Mouse (Mus musculus): ENCODE measurements at regions not wholly inside any gene's neighbourhood (a gene's known extent, or its start where the extent isn't known, plus 50 kb on each side); places are given as distances from the start of the nearest gene placed in this dataset.

DNA sequence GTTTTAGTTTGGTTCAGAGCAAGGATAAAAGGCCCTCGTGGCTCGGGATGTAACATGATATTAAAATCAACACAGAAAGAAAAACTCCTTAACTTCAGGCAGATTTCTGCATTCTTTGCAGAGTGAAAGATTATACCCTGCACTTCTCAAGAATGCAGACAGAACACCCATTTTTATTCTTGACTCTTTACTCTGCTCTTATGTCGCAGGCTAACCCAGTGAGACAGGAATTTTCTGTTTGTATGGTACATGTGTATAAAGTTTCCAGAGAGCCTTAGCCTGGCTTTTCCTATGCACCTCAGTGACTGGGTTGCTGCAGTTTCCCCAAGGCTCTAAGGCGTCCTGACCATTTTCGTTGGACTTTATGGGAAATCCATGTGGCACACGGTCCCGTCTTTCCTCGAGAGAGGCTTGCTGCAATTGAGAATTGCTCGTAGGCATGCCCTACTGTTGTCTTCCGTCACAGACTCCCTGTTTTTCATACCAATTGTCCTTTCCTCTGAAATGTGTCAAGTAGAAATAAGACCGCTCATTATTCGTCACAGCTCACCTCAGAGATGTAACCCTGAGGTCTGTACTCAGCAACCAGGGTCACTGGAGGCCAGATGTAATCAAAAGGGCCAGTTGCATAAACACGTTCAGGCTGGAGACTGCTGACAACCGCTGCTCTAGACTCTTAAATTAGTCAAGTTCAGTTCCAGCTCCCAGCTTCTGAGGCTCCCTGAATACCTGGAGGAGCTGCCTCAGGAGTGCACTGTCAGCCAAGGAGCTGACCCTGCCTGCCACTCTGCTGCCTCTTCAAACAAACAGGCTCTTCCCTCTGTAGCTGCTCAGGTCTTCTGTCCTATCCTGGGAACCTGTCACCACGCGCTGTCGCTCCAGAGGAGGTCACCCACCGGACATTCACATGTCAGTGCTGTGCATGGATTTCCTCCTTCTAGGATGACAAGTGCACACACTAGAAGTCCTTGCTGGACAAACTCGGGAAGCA, 160.2 kb upstream of the Cops8 start:
- H3K9ac ChIP-seq (replicated peaks) = no peak overlapping the region
- H3K4me3 ChIP-seq (replicated peaks) = no peak overlapping the region
- H3K27ac ChIP-seq (replicated peaks) = no peak overlapping the region
- ATAC-seq (ENCODE audit: low FRiP score) = no peak
- no peaks in the 10 kb centered on the region for H3K27me3 ChIP-seq (replicated peaks)
- no peak overlapping the region for H3K4me2 ChIP-seq
- peaks cover 6% of the 10 kb centered on the region for H3K4me1 ChIP-seq
- no peaks in the 10 kb centered on the region for H3K36me3 ChIP-seq
- 70% methylated on average over 19 of the region's 19 CpGs for WGBS
- H3K9me3 ChIP-seq (replicated peaks) = no peaks in the 10 kb centered on the region

DNA sequence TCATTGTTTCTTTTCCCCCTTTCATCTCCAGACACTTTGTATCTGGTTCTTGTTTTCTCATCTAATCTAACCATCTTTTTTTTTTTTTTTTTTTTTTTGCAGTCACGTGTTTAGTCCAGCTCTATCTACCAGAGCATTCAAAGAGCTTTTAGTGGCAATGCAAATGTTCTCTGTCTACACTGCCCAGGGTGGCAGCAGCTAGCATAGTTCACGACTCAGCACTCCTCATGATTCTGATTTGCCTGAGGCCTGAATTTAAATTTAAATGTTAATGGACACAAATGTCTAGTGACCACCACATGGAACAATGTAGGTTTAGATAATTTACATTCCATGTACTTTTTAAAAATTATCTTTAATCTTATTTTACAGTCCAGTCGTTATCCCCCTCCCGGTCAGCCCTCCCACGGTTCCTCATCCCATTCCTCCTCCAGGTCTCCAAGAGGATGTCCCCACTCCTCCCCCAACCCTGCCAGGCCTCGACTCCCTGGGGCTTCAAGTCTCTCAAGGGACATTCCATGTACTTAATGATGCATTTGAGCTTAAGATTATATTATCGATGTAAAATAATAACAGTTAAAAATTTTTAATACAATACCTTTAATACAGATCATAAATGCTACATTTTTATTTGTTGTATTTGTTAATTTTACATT, 153.1 kb upstream of the Cops8 start:
- 32% methylated on average over 7 of the region's 7 CpGs for WGBS
- Histone ChIP-seq H3K9me3 (replicated peaks) (no peaks in the 10 kb centered on the region), H3K36me3 (no peaks in the 10 kb centered on the region), H3K4me3 (replicated peaks) (no peak overlapping the region), H3K4me2 (no peak overlapping the region), H3K27ac (replicated peaks) (no peak overlapping the region), H3K27me3 (replicated peaks) (no peaks in the 10 kb centered on the region), H3K9ac (replicated peaks) (no peak overlapping the region), H3K4me1 (peaks cover 6% of the 10 kb centered on the region; the same call in 1 of the 2 replicates)
- ATAC-seq (ENCODE audit: low FRiP score) = no peak

DNA sequence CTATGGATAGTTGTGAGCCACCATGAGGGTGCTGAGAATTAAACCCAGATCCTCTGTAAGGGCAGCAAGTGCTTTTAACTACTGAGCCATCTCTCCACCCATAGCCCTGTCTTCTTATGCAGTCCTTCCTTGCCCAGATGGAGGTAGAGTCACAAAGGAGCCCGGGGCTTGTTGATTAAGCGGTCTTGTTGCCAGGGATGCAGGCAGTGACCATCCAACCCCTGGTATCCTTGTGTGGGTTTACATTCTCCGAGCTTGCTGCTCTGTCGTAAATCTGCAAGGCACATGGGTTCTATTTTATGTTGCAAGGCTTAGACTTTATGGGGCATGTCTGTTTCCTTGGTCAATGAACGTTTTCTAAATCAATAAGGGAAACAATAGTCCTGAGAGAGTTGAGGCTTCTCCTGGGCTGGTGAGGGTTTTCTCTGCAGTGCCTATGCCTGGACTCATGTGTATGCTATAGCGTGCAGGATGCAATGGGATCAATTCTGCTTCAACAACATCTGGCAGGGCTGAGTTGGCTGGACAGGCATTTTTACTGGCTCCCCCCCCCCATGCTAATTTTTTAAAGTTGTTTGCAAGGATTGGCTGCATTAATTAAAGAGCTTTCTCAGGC, 150.7 kb upstream of the Cops8 start:
- Histone ChIP-seq H3K36me3 (no peaks in the 10 kb centered on the region), H3K9me3 (replicated peaks) (no peaks in the 10 kb centered on the region), H3K27ac (replicated peaks) (no peak overlapping the region), H3K4me3 (replicated peaks) (no peak overlapping the region), H3K9ac (replicated peaks) (no peak overlapping the region), H3K4me2 (no peak overlapping the region), H3K4me1 (peaks cover 7% of the 10 kb centered on the region; the same call in 1 of the 2 replicates), H3K27me3 (replicated peaks) (0 out of 2 replicates have a peak, but pooled peaks cover 6% of the 10 kb centered on the region)
- no peak; the same call in 1 of the 2 replicates for ATAC-seq (ENCODE audit: low FRiP score)
- WGBS = 17% methylated on average over 6 of the region's 6 CpGs

DNA sequence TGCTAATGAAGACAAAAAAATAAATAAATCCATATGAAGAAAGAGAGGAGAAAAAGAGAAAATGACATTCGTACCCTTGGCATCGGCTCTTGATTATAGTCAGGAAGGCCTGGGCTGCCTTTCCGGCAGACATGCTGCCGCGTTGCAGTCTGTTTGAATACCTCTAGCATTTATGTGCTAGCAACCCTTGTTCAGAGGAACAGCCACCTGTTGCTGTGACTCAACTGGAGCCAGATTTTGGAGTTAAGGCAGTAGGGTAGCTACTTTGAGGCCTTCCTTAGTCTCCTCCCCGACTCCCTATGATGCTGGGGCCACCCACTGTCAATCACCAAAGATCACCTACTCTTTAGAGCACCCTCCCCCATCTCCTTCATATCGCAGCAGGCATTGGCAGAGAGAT, 148.5 kb upstream of the Cops8 start:
- H3K4me1 ChIP-seq = peaks cover 17% of the 10 kb centered on the region
- no peak overlapping the region for H3K9ac ChIP-seq (replicated peaks)
- H3K9me3 ChIP-seq (replicated peaks) = no peaks in the 10 kb centered on the region
- H3K36me3 ChIP-seq = no peaks in the 10 kb centered on the region
- H3K4me2 ChIP-seq = no peak overlapping the region
- H3K27ac ChIP-seq (replicated peaks) = no peak overlapping the region
- 0 out of 2 replicates have a peak, but pooled peaks cover 6% of the 10 kb centered on the region for H3K27me3 ChIP-seq (replicated peaks)
- no peak overlapping the region for H3K4me3 ChIP-seq (replicated peaks)
- 53% methylated on average over 7 of the region's 7 CpGs for WGBS
- no peak for ATAC-seq (ENCODE audit: low FRiP score)

DNA sequence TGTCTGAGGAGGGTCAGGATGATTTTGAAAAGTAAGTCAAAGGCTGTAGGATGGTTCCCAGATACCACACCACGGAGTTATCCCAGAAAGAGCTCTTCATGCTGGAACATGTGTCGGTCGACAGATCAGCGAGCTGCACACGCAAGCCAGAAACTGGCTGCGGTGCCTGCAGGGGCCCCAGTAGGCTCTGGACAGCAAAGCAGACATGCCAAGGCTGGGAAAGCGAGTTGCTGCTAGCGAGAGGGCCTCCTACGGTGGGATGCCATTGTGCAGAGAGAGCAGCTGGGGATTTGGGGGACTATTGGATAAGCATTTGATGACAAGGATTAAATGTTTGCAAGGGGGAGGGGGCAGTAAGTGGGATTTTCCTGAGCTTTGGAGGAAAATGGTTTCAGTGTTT, 145.4 kb upstream of the Cops8 start:
- H3K4me2 ChIP-seq = peak overlapping the region; percentile 3; the same call in 1 of the 2 replicates

DNA sequence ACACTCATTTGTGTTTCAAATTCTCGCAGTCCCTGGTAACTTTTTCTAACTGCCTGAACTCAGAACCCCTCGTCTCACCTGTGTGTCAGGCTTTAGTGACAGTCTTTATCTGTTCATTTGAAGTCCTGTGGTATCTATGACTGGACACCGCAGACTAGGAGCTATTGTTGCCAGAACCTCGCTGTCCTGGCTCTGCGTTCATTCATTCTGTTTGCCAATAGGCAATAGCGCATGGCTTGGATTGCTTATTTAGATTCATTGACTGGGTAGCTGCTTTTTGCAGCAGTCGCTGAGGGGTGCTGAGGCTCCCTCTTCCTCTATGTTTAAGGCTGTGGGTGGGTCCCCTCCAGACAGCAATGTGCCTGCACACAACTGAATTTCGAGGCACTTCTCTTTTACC, 144.6 kb upstream of the Cops8 start:
- H3K27ac ChIP-seq (replicated peaks) = no peak overlapping the region
- H3K9ac ChIP-seq (replicated peaks) = no peak overlapping the region
- ATAC-seq (ENCODE audit: low FRiP score) = no peak
- no peak overlapping the region for H3K4me2 ChIP-seq
- H3K4me1 ChIP-seq = peaks cover 11% of the 10 kb centered on the region; the same call in 1 of the 2 replicates
- H3K36me3 ChIP-seq = no peaks in the 10 kb centered on the region
- no peak overlapping the region for H3K4me3 ChIP-seq (replicated peaks)
- H3K9me3 ChIP-seq (replicated peaks) = no peaks in the 10 kb centered on the region
- peaks cover 6% of the 10 kb centered on the region; the same call in 1 of the 2 replicates for H3K27me3 ChIP-seq (replicated peaks)
- WGBS = 53% methylated on average over 8 of the region's 8 CpGs

More for the DNA sequence above, 145.4 kb upstream of the Cops8 start:
- Histone ChIP-seq H3K36me3 (no peaks in the 10 kb centered on the region), H3K27ac (replicated peaks) (no peak overlapping the region), H3K9me3 (replicated peaks) (no peaks in the 10 kb centered on the region), H3K9ac (replicated peaks) (no peak overlapping the region), H3K4me1 (peaks cover 12% of the 10 kb centered on the region), H3K4me3 (replicated peaks) (no peak overlapping the region), H3K27me3 (replicated peaks) (peaks cover 6% of the 10 kb centered on the region; the same call in 1 of the 2 replicates)
- no peak for ATAC-seq (ENCODE audit: low FRiP score)
- 16% methylated on average over 9 of the region's 9 CpGs for WGBS

DNA sequence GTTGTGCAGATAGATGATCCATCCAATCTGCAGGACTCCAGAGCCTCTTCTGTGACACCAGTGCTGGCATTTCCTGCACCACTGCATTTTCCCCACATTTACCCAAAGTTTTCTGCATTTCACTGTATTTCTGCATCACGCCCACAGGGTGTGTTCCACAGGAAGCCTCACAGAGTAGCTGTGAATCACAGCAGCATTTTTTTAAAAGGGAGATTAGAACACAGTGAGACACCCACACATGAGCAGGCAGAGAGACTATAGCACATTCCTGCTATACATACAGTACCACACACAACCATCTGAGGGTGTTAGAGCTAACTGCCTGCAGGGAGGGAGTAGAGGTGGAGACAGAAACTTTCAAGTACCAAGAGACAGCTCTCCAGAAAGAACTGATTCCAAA, 141.1 kb upstream of the Cops8 start:
- 95% methylated on average over 1 of the region's 1 CpGs for WGBS
- ATAC-seq (ENCODE audit: low FRiP score) = no peak
- no peak overlapping the region for H3K4me3 ChIP-seq (replicated peaks)
- no peak overlapping the region for H3K4me2 ChIP-seq
- no peaks in the 10 kb centered on the region for H3K9me3 ChIP-seq (replicated peaks)
- H3K36me3 ChIP-seq = no peaks in the 10 kb centered on the region
- H3K9ac ChIP-seq (replicated peaks) = no peak overlapping the region
- no peak overlapping the region for H3K27ac ChIP-seq (replicated peaks)
- peaks cover 11% of the 10 kb centered on the region; the same call in 1 of the 2 replicates for H3K4me1 ChIP-seq
- peaks cover 10% of the 10 kb centered on the region; the same call in 1 of the 2 replicates for H3K27me3 ChIP-seq (replicated peaks)

DNA sequence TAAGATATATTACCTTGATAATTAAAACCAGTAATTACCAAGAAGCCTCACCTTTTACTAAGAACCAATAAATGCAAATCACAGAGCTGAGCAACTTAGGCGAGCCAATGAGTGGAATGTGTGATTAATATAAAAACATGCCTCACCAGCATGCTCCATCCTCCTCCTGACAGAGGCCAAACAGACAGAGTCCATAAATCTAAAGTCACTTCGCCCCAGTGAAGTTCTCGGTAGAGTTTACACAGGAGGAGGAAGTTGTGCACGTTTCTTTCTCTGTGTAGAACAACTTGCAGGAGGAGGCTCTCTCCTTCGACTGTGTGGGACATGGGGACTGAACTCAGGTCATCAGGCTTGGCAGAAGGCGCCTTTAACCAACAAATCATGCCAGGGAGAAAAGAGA, 139.5 kb upstream of the Cops8 start:
- H3K36me3 ChIP-seq = no peaks in the 10 kb centered on the region
- no peak overlapping the region for H3K27ac ChIP-seq (replicated peaks)
- no peak for ATAC-seq (ENCODE audit: low FRiP score)
- WGBS = 67% methylated on average over 6 of the region's 6 CpGs
- H3K4me1 ChIP-seq = 0 out of 2 replicates have a peak, but pooled peaks cover under 1% of the 10 kb centered on the region
- peaks cover 10% of the 10 kb centered on the region; the same call in 1 of the 2 replicates for H3K27me3 ChIP-seq (replicated peaks)
- no peak overlapping the region for H3K4me2 ChIP-seq
- no peak overlapping the region for H3K4me3 ChIP-seq (replicated peaks)
- H3K9me3 ChIP-seq (replicated peaks) = no peaks in the 10 kb centered on the region
- H3K9ac ChIP-seq (replicated peaks) = no peak overlapping the region

DNA sequence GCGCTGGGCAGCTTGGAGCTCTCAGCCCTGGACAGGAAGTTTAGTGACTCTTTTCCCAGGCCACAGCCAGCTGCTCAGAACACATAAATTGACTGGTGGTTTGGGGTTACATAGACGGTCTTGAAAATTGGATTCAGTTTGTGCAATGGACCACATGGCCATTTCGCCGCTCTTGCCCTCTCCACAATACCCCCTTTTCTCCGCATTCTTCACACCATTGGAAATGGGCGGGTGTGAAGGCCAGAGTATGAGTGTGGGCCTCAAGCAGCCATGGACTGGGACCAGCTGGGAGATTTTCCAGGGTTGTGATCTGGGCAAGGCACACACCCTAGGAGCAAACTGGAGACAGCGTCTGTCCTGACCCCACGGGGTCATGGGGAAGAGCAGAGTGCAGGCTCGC, 135.1 kb upstream of the Cops8 start:
- H3K4me1 ChIP-seq = peaks cover 9% of the 10 kb centered on the region; the same call in 1 of the 2 replicates
- WGBS = 33% methylated on average over 9 of the region's 9 CpGs
- no peaks in the 10 kb centered on the region for H3K9me3 ChIP-seq (replicated peaks)
- ATAC-seq (ENCODE audit: low FRiP score) = no peak
- H3K4me3 ChIP-seq (replicated peaks) = no peak overlapping the region
- H3K4me2 ChIP-seq = no peak overlapping the region
- no peaks in the 10 kb centered on the region for H3K36me3 ChIP-seq
- no peak overlapping the region for H3K9ac ChIP-seq (replicated peaks)
- peaks cover 14% of the 10 kb centered on the region for H3K27me3 ChIP-seq (replicated peaks)
- no peak overlapping the region for H3K27ac ChIP-seq (replicated peaks)

DNA sequence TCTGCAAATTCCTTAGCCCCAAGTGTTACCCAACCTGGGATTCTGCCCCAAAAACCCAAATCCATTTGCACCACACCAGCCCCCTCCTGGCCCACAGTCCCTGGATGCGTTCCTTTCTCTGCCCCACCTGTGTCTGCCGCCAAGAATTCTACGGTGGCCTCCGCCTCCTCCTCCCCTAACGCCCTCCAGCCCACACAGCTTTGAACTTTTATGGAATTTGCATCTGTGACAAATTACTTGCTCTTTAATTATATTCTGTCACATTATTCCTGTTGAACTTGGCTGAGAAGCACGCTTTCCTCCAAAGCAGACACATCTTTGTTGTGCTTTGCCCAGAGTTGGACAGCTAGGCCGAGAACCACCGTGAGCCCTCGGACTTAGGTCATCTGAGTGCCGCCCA, 131.8 kb upstream of the Cops8 start:
- Histone ChIP-seq H3K9me3 (replicated peaks) (no peaks in the 10 kb centered on the region), H3K4me1 (peaks cover 26% of the 10 kb centered on the region), H3K4me2 (no peak overlapping the region), H3K27ac (replicated peaks) (no peak overlapping the region), H3K27me3 (replicated peaks) (peaks cover 5% of the 10 kb centered on the region; the same call in 1 of the 2 replicates), H3K9ac (replicated peaks) (no peak overlapping the region), H3K36me3 (no peaks in the 10 kb centered on the region), H3K4me3 (replicated peaks) (no peak overlapping the region)
- 42% methylated on average over 10 of the region's 10 CpGs for WGBS
- no peak for ATAC-seq (ENCODE audit: low FRiP score)

DNA sequence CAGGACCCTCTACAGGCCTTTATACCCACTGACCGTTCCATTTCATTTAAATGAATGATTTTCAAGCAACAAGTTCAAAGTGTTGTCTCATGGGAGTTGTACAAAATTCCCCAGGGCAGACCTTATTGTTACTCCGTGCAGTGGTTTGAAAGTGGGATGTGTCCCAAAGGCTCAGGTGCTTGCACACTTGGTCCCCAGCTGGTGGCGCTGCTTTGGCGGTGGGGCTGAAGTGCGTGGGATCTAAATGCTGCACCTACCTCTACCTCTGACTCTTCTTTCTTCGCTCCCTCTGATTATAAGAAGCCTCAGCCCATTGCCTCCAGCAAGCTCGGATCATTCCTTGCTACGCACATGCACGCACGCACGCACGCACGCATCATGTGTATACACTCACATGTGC, 131.0 kb upstream of the Cops8 start:
- Histone ChIP-seq H3K9ac (replicated peaks) (no peak overlapping the region), H3K36me3 (no peaks in the 10 kb centered on the region), H3K27me3 (replicated peaks) (peaks cover 4% of the 10 kb centered on the region; the same call in 1 of the 2 replicates), H3K4me1 (peaks cover 31% of the 10 kb centered on the region), H3K9me3 (replicated peaks) (no peaks in the 10 kb centered on the region), H3K4me3 (replicated peaks) (no peak overlapping the region), H3K4me2 (no peak overlapping the region), H3K27ac (replicated peaks) (no peak overlapping the region)
- WGBS = 91% methylated on average over 13 of the region's 13 CpGs
- no peak for ATAC-seq (ENCODE audit: low FRiP score)

Measured in neural tube, embryonic 15.5 days (tissue).